Comparison of ENCODE assay signal across 25 mouse cellular contexts in the genomic region with DNA sequence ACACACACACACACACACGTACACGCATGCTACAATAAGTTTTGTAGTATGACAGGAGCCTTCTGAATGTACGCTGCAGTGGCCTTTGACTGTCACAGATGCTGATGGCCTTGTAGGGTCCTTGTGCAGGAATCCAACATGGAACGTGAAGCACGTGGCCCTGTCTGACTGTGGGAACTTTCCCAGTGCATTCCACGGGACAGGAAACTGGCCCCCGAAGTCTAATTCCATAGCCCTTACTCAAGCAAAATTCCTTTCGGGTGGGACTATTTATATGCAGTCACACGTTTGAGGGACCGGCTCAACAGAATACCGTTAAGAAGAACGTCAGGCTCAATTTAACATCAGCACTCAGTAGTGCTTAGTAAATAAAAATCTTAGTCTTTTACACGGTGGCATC.
DNase-seq lines count a peak whose midpoint lies in the region; ATAC-seq lines count a peak whose summit lies in the region.
"Had no signal": no experiment of that assay in that cellular context is flagged by ENCODE, and none has a peak within 500 bp of the region (broad histone marks: within the 10 kb centered on the region; RNA-seq: fewer than 3 reads in every experiment).

No protein-coding gene starts in this region.

- no peaks in the 10 kb centered on the region for H3K36me3 ChIP-seq in heart, embryonic 13.5 days
- H3K36me3 ChIP-seq in kidney, embryonic 16.5 days (ENCODE audit: insufficient read depth, low read length) = no peaks in the 10 kb centered on the region
- H3K36me3 ChIP-seq in forebrain, embryonic 16.5 days (ENCODE audit: control insufficient read depth, insufficient read depth) = no peaks in the 10 kb centered on the region
- H3K36me3 ChIP-seq: forebrain, embryonic 12.5 days; limb, embryonic 15.5 days; liver, embryonic 13.5 days; midbrain, embryonic 12.5 days; neural tube, embryonic 12.5 days had no signal

- peak overlapping the region; percentile 11; the same call in 1 of the 2 replicates for H3K4me2 ChIP-seq in heart, embryonic 13.5 days
- no peak overlapping the region for H3K4me2 ChIP-seq in kidney, embryonic 16.5 days (replicated peaks; ENCODE audit: low read depth, low read length)
- no peak overlapping the region for H3K4me2 ChIP-seq in forebrain, embryonic 16.5 days (ENCODE audit: low read length)
- H3K4me2 ChIP-seq: forebrain, embryonic 12.5 days; limb, embryonic 15.5 days; liver, embryonic 13.5 days; midbrain, embryonic 12.5 days; neural tube, embryonic 12.5 days had no signal

- H3K9ac ChIP-seq in heart, embryonic 13.5 days = no peak overlapping the region
- H3K9ac ChIP-seq in kidney, embryonic 16.5 days (replicated peaks; ENCODE audit: low read length) = no peak overlapping the region
- H3K9ac ChIP-seq in forebrain, embryonic 16.5 days (replicated peaks; ENCODE audit: low read depth, low read length) = no peak overlapping the region
- H3K9ac ChIP-seq: forebrain, embryonic 12.5 days; limb, embryonic 15.5 days; liver, embryonic 13.5 days; midbrain, embryonic 12.5 days; neural tube, embryonic 12.5 days had no signal

- 0 out of 2 replicates have a peak, but pooled peaks have one; percentile 40 for ATAC-seq in heart, embryonic 13.5 days (ENCODE audit: extremely low read depth, insufficient number of reproducible peaks, low FRiP score, low TSS enrichment)
- ATAC-seq in kidney, embryonic 16.5 days (ENCODE audit: low FRiP score, low TSS enrichment) = no peak
- no peak for ATAC-seq in forebrain, embryonic 16.5 days
- ATAC-seq: CD4-positive, CD25-positive, alpha-beta regulatory T cell, adult 4 months; hindbrain, embryonic 16.5 days; lung, postnatal 0 days had no signal

- DNase-seq in heart, postnatal 25 days (ENCODE audit: low spot score) = no peak
- DNase-seq in kidney, adult 18-20 months = peak; percentile 11
- peak; percentile 57 to 58 for DNase-seq in heart, postnatal 10 days
- DNase-seq in kidney, postnatal 14 days = peak; percentile 51
- DNase-seq: adrenal gland, adult 8-10 months; cerebellum, adult 2 months; gastrocnemius, postnatal 10 days; liver, embryonic 13.5 days; lung, adult 18-20 months; lung, postnatal 4 days; thymus, adult 2 months; thymus, postnatal 36 days had no signal

- intact Hi-C loops in heart, postnatal 25 days (cut with DNase I) = no loop called here
- intact Hi-C loops in heart, postnatal 10 days (cut with DNase I) = no loop called here

- H3K27ac ChIP-seq in heart, embryonic 13.5 days (replicated peaks) = peak overlapping the region; percentile 68
- H3K27ac ChIP-seq in kidney, embryonic 16.5 days (ENCODE audit: low read length) = no peak overlapping the region
- no peak overlapping the region for H3K27ac ChIP-seq in forebrain, embryonic 16.5 days (ENCODE audit: low read length)
- H3K27ac ChIP-seq: forebrain, embryonic 12.5 days; limb, embryonic 15.5 days; liver, embryonic 13.5 days; midbrain, embryonic 12.5 days; neural tube, embryonic 12.5 days had no signal

- H3K4me1 ChIP-seq in heart, embryonic 13.5 days = peaks cover 19% of the 10 kb centered on the region
- H3K4me1 ChIP-seq in kidney, embryonic 16.5 days (ENCODE audit: insufficient read depth, low read length) = no peaks in the 10 kb centered on the region
- no peaks in the 10 kb centered on the region for H3K4me1 ChIP-seq in forebrain, embryonic 16.5 days (replicated peaks; ENCODE audit: control insufficient read depth, insufficient read depth, low read length)
- H3K4me1 ChIP-seq: forebrain, embryonic 12.5 days; limb, embryonic 15.5 days; liver, embryonic 13.5 days; neural tube, embryonic 12.5 days had no signal

- WGBS in heart, embryonic 13.5 days = 42% methylated on average over 13 of the region's 13 CpGs
- 70% methylated on average over 13 of the region's 13 CpGs for WGBS in kidney, embryonic 16.5 days
- 87% methylated on average over 13 of the region's 13 CpGs for WGBS in forebrain, embryonic 16.5 days

- H3K9me3 ChIP-seq in heart, embryonic 13.5 days = peaks cover 7% of the 10 kb centered on the region; the same call in 1 of the 2 replicates
- H3K9me3 ChIP-seq in kidney, embryonic 16.5 days (ENCODE audit: low read length) = no peaks in the 10 kb centered on the region
- H3K9me3 ChIP-seq in forebrain, embryonic 16.5 days (ENCODE audit: control insufficient read depth, low read length) = no peaks in the 10 kb centered on the region
- H3K9me3 ChIP-seq: forebrain, embryonic 12.5 days; limb, embryonic 15.5 days; liver, embryonic 13.5 days; midbrain, embryonic 12.5 days; neural tube, embryonic 12.5 days had no signal

- no peak overlapping the region for H3K4me3 ChIP-seq in heart, embryonic 13.5 days
- H3K4me3 ChIP-seq in kidney, embryonic 16.5 days (ENCODE audit: low read length) = no peak overlapping the region
- no peak overlapping the region for H3K4me3 ChIP-seq in forebrain, embryonic 16.5 days (replicated peaks; ENCODE audit: low read length)
- H3K4me3 ChIP-seq: erythroblast, embryonic 14.5 days; forebrain, embryonic 12.5 days; limb, embryonic 15.5 days; liver, embryonic 13.5 days; megakaryocyte, embryonic 14.5 days; midbrain, embryonic 12.5 days; myocyte; neural tube, embryonic 12.5 days had no signal

- no peaks in the 10 kb centered on the region for H3K27me3 ChIP-seq in heart, embryonic 13.5 days (replicated peaks)
- no peaks in the 10 kb centered on the region for H3K27me3 ChIP-seq in kidney, embryonic 16.5 days (ENCODE audit: insufficient read depth, low read length)
- H3K27me3 ChIP-seq in forebrain, embryonic 16.5 days (replicated peaks; ENCODE audit: control insufficient read depth, insufficient read depth, low read length) = no peaks in the 10 kb centered on the region
- H3K27me3 ChIP-seq: forebrain, embryonic 12.5 days; limb, embryonic 15.5 days; liver, embryonic 13.5 days; midbrain, embryonic 12.5 days; neural tube, embryonic 12.5 days had no signal
